Mouse (Mus musculus): ENCODE results near the gene Hgf. TPM values are rescaled to one million over a fixed set of nuclear protein-coding genes. Genes with fewer than 3 reads are reported as not detected.

Gene Hgf
- 0.19 and 0.28 TPM in 2 replicates for polyA plus RNA-seq (2012; rRNA removed)

- DNase-seq (ENCODE audit: low read depth), result peak; percentile 72
- no peak for TF ChIP-seq POLR2A (IDR thresholded peaks at IDR 0.05; ENCODE audit: borderline replicate concordance, extremely low read depth, insufficient read depth, insufficient read length, poor library complexity, severe bottlenecking)
- no peak for TF ChIP-seq CTCF (IDR thresholded peaks at IDR 0.05; ENCODE audit: borderline replicate concordance, extremely low read depth, insufficient read depth, insufficient read length)
Observed at GRCm38 (mm10) chr5:16553304-16554047, at the start of gene Hgf. Gene Hgf, plus strand, starts transcription at chr5:16553495.

GRCm38 (mm10) chr5:16506702-16507350 lies 46.5 kb upstream of the Hgf start:
- DNase-seq (ENCODE audit: low read depth), result peak; percentile 14
- TF ChIP-seq POLR2A (IDR thresholded peaks at IDR 0.05; ENCODE audit: borderline replicate concordance, extremely low read depth, insufficient read depth, insufficient read length, poor library complexity, severe bottlenecking) (no peak), CTCF (IDR thresholded peaks at IDR 0.05; ENCODE audit: borderline replicate concordance, extremely low read depth, insufficient read depth, insufficient read length) (no peak)

- DNase-seq (ENCODE audit: low read depth), result peak; percentile 69
- TF ChIP-seq CTCF (IDR thresholded peaks at IDR 0.05; ENCODE audit: borderline replicate concordance, extremely low read depth, insufficient read depth, insufficient read length), result no peak
- no peak for TF ChIP-seq POLR2A (IDR thresholded peaks at IDR 0.05; ENCODE audit: borderline replicate concordance, extremely low read depth, insufficient read depth, insufficient read length, poor library complexity, severe bottlenecking)
Observed at GRCm38 (mm10) chr5:16531619-16532277, 21.5 kb upstream of the Hgf start.

GRCm38 (mm10) chr5:16538067-16538466 lies 15.2 kb upstream of the Hgf start:
- TF ChIP-seq POLR2A (IDR thresholded peaks at IDR 0.05; ENCODE audit: borderline replicate concordance, extremely low read depth, insufficient read depth, insufficient read length, poor library complexity, severe bottlenecking) (no peak), CTCF (IDR thresholded peaks at IDR 0.05; ENCODE audit: borderline replicate concordance, extremely low read depth, insufficient read depth, insufficient read length) (no peak)
- no peak for DNase-seq (ENCODE audit: low read depth)

- no peak for DNase-seq (ENCODE audit: low read depth)
- TF ChIP-seq CTCF (IDR thresholded peaks at IDR 0.05; ENCODE audit: borderline replicate concordance, extremely low read depth, insufficient read depth, insufficient read length), result no peak
- no peak for TF ChIP-seq POLR2A (IDR thresholded peaks at IDR 0.05; ENCODE audit: borderline replicate concordance, extremely low read depth, insufficient read depth, insufficient read length, poor library complexity, severe bottlenecking)
Observed at GRCm38 (mm10) chr5:16541561-16542116, 11.7 kb upstream of the Hgf start.

GRCm38 (mm10) chr5:16547490-16547889 lies 5.8 kb upstream of the Hgf start:
- TF ChIP-seq POLR2A (IDR thresholded peaks at IDR 0.05; ENCODE audit: borderline replicate concordance, extremely low read depth, insufficient read depth, insufficient read length, poor library complexity, severe bottlenecking) (no peak), CTCF (IDR thresholded peaks at IDR 0.05; ENCODE audit: borderline replicate concordance, extremely low read depth, insufficient read depth, insufficient read length) (no peak)

GRCm38 (mm10) chr5:16552647-16553046 lies 648 bp upstream of the Hgf start:
- no peak for TF ChIP-seq CTCF (IDR thresholded peaks at IDR 0.05; ENCODE audit: borderline replicate concordance, extremely low read depth, insufficient read depth, insufficient read length)
- no peak for TF ChIP-seq POLR2A (IDR thresholded peaks at IDR 0.05; ENCODE audit: borderline replicate concordance, extremely low read depth, insufficient read depth, insufficient read length, poor library complexity, severe bottlenecking)
- DNase-seq (ENCODE audit: low read depth), result no peak

More at GRCm38 (mm10) chr5:16547490-16547889, 5.8 kb upstream of the Hgf start:
- DNase-seq (ENCODE audit: low read depth), result no peak

- TF ChIP-seq CTCF (IDR thresholded peaks at IDR 0.05; ENCODE audit: borderline replicate concordance, extremely low read depth, insufficient read depth, insufficient read length) (no peak), POLR2A (IDR thresholded peaks at IDR 0.05; ENCODE audit: borderline replicate concordance, extremely low read depth, insufficient read depth, insufficient read length, poor library complexity, severe bottlenecking) (no peak)
- no peak for DNase-seq (ENCODE audit: low read depth)
Observed at GRCm38 (mm10) chr5:16560247-16560646, 7.0 kb downstream of the Hgf start.

- DNase-seq (ENCODE audit: low read depth), result no peak
Observed at GRCm38 (mm10) chr5:16568997-16569396, 15.7 kb downstream of the Hgf start.

GRCm38 (mm10) chr5:16577882-16578742 lies 24.8 kb downstream of the Hgf start:
- no peak for TF ChIP-seq POLR2A (IDR thresholded peaks at IDR 0.05; ENCODE audit: borderline replicate concordance, extremely low read depth, insufficient read depth, insufficient read length, poor library complexity, severe bottlenecking)
- TF ChIP-seq CTCF (IDR thresholded peaks at IDR 0.05; ENCODE audit: borderline replicate concordance, extremely low read depth, insufficient read depth, insufficient read length), result no peak
- no peak for DNase-seq (ENCODE audit: low read depth)

More at GRCm38 (mm10) chr5:16568997-16569396, 15.7 kb downstream of the Hgf start:
- no peak for TF ChIP-seq CTCF (IDR thresholded peaks at IDR 0.05; ENCODE audit: borderline replicate concordance, extremely low read depth, insufficient read depth, insufficient read length)
- TF ChIP-seq POLR2A (IDR thresholded peaks at IDR 0.05; ENCODE audit: borderline replicate concordance, extremely low read depth, insufficient read depth, insufficient read length, poor library complexity, severe bottlenecking), result no peak
